Mouse (Mus musculus) urinary bladder, adult 18-20 months (tissue): ENCODE results near the gene Cxcl2.

Experiments used
- DNase-seq, 2 experiments: peaks; one replicate each; pipeline ENCODE4 v3.0.0; 2022; ENCODE audit warnings: low spot score in 2 of 2, mixed read lengths in 2 of 2

Gene Cxcl2

DNA sequence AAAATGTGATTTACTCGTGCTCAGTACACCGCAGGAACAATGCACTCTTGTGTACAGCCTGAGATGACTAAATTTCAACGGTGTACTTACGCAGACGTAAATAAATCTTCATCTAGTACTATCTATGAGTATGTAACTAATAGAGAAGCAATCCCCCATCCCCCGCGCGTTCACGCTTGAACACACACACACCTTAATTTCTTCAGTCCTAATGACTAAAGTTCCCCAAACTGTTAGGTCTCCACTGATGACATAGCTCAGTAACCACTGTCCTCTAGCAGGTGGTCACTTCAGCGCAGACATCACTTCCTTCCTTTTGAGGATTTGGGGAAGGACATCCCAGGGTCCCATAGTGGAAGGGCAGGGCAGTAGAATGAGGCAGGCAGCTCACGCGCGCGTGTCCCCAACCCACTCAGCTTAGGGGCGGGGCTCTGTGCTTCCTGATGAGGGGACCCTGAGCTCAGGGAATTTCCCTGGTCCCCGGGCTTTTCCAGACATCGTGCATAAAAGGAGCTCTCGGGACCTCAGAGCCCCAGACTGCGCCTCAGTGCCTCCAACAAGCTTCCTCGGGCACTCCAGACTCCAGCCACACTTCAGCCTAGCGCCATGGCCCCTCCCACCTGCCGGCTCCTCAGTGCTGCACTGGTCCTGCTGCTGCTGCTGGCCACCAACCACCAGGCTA is at the start of gene Cxcl2:
Gene Cxcl2, plus strand, starts transcription at position 533 of the 682 bp plus-strand sequence.
- peak in 1 of 2 experiments; percentile 16 for DNase-seq

DNA sequence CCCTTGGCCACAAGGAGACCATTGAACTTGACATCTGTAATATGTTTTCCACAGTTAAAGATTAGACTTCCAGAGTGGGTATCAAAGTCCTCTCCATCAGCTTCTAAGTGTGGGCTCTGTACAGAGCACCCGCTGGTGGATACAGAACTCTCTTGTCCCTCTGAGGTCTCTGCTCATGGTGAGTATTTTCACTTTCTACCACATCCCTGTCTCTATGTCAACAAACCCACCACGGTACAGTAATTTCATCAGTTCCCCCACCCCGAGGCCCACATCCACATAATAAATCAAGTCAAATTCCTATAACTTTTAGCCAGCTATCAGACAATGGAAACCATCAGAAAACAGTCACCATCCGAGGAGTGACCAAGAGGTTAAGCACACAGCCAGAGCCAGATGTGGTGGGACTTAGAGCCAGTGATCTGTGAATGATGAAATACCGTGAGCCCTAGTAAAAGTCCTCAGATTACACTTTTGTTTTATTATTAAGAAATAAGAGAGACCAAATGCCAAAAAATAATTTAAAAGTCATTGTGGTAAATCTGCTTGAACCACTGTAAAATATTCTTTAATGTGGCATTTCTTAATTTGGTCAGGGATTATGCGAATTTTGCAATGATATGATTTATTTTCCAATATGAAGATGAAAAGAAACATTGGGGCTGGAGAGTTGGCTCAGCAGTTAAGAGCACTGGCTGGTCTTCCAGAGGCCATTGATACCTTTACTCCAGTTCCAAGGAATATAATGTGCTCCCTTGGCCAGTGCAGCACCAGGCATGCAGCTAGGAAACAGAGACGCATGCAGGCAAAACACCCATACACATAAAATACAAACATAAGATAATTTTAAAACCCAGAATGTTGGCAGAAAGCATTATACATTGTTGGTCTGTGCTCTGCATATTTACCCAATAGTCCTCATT is 48.1 kb upstream of the Cxcl2 start:
- no peak for DNase-seq

DNA sequence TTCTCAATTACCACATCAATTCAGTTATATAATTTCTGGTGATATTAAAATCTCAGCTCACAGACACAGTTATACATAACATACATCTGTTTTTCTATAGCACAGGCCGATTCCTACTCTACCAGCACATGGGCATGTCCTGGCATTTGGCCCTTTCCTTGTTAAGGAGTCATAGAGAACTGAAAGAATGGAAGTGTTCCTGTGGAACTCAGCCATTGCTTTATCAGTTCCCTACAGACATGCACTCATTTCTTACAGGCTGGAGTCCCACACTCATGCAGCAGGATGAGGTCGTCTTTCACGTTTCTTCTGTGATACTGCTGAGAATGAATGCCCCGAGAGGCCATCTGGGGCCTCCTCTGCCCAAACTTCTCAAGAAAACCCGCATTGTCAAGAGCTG is 46.2 kb upstream of the Cxcl2 start:
- DNase-seq: no peak

DNA sequence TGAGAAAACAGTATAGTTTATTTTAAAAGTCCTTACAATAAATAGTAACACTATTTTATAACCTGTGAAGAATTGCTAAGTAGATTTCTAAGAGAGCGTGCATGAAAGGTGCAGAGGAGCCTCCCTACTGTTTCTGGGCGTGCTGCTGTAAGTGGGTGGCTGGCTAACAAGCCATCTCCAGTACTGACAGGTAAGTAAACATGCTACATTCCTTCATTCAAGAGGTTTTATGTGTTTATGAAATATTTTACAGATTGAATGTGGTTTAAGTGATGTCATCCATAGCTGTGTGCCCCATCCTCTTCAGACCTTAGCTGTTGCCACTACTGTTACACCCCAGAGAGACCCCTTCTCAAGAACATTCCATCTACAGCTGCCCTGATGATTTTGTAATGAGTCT is 45.2 kb upstream of the Cxcl2 start:
- no peak for DNase-seq

DNA sequence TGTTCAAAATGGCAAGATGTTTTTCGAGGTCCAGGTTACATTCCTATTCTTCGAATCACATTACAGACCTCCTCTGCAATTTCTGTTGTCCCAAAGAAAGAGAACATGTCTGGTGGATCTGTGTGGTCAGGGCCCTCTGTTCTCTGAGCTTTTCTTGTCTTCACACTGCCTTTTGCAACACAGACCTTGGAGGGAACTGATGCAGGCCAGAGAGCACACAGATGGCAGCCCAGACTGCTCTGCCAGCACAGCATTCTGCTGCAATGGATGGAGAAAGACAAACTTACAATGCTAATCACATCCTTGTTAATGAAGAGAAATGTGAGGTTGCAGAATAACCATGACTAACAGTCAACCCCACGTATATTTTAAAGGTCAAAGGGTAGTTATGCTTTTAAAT is 44.6 kb upstream of the Cxcl2 start:
- no peak for DNase-seq

DNA sequence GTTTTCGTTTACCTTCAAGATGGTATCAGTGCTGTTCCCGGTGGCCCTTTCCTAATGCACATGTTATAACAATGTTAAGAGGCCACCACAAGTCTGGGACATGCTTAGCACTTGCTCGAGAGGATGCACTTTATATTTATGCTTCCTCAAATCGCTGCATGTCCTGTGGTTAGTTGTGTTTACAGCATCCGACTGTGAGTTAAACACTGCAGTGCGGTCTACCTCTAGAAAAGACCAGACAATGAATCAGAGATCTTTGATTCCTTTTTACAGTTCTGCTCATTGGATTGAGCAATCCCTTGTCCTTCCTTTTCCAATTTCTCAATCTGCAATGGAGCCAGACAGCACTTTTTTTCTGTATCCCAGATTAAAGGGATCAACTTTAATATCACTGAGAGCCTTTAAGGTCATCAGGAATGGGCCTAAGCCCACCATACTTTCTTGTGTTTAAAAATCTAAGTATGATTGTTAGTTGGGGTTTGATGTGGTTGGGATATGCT is 41.7 kb upstream of the Cxcl2 start:
- no peak for DNase-seq

DNA sequence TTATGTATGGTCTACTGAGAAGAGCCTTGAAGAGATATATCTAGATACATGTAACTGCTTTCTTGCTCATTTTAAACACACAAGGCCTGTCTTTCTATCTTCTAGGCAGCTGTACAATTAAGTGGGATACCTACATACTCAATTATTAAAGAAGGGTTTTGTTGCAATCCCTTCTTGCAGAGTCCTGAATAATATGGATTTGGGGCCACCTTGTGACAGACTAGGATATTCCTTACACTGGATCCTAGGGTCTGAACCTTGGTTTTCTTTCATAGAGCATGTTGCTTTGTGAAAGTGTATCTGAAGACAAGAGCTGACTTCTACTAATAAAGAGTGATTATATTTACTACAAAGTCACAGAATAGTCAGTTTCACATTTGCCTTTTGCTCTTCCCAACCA is 36.9 kb upstream of the Cxcl2 start:
- DNase-seq: no peak

DNA sequence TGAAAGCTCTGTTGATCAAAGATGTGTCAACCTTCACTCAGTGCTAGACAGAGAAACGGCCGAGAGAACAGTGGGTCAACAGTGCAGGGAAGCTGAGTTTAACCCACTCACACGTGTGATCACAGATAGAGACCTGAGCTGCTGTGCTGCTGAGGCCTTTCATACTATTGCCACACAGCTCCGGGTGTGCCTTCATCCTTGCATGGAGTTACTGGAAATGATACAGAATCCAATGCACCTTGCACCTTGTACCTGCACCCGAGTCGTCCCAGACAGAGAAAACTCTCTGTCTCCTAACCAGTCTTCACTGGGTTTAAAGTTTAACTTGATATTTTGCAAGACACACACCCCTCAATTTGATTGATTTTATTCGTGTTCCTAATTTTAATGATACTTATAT is 31.3 kb upstream of the Cxcl2 start:
- no peak for DNase-seq

DNA sequence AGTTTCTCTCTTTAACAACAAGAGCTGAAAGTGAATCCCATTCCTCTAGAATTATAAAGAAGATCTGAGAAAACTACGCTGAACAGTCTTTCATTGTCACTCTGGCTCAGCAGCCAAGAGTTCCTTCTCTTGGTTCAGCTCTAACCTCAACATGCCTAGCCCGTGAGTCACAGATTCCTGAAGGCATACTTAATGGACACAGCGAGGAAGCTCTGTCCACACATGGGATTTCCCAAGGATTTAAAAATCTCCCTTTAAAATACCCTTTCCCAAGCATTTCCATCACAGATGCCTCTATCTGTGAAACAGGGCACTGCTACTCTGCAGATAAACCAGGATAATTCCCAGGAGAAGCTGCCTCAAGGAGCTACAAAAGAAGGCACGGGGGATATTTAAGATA is 27.6 kb upstream of the Cxcl2 start:
- peak in 1 of 2 experiments; percentile 11 for DNase-seq

DNA sequence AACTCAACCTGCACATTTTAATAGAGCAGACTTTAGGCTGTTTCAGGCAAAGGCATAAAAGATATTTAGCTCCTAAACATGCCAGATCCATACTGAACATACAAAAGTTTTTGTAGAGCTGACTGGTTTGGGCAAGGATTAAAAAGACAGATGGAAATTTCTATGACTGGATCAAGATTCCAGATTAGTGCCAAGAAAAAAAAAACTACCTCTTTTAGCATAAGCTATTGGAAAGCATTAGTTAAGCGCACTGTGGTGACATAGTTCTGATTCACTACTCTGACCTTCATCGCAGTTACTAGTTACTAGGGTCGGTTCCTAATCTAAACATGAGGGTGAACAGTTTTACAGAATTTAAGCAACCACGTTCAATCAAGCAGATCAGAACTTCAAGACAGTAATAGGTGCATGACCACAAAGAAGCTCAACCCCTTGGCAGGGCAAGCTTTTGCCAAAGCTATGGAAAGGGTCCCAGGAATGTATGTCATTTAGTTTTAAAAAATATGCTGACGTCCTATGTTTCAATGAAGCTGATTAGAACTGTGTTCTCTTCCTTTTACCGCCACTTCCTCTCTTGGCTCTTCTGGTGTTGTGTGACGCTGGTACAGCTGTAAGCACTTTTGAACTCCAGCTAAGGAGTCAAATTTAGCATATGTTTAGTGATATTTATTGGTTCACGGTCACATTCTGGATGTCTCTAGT is 27.0 kb upstream of the Cxcl2 start:
- no peak for DNase-seq

DNA sequence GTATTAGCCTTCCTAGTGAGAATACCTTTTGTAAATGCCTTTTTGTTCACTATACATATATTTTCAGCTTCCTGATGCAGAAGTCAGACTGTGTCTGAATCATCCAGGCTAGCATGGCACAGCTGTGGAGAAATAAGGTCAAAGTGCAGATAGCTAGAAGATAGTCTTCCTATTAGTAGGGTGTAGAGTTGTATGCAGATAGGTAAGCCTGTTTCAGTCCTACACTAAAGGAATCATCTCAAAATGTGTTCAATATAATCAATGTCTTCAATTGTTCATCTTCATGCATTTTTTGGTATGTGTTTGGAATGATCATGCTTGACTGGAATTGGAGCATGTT is 26.5 kb upstream of the Cxcl2 start:
- no peak for DNase-seq

DNA sequence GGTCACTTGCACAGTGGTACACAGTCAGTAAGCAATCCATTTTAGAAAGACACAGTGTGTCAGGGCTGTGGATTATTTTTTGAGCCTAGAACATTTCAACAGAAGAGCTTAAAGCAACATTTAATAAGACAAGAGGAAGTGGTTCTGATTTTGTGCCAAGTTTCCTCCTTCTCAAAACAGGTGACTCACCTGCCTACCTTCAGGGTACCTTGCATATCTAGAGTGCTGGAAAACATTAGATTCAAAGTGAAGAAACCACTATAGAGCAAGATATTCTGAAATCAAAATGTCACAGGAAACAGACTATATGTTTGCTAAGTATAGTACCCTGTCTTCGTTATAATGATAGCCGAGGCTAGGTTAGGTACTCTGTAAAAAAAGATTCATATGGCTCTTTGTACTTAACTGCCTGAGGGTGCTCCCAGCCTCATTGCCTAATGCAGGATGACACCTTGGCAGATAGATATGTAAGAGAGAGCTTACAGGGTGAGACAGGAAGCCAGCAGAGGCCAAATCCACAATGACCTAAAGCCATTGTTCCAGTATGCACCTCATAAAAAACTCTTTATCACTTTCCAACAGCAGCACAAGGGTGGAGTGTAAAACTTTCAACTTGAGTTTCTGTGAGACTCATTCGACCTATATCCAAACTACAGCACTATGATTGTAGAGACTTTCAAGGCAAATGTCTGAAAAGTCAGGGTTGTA is 24.2 kb upstream of the Cxcl2 start:
- no peak for DNase-seq

DNA sequence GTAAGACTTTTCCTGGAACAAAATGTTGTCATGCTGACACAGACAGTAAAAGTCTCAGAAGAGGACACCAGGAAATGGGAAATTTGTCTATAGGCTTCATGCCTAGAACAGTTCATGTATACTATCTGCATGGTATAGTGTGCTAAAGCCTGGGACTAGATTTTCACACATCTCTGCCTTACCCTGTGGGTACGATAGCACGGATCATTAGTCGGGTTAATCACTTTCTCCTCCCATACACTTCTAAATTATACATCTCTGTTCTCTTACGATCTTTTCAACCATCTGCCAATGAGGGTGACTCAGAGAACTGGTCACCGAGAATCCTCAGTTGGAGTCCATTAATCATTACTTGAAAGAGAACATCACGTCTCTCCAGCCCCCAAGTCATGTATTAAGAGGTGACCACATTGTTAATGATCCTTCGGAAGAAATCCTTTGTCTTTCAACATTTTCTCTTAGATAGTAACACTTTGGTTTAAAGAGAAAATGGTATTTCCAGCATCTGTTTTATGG is 23.3 kb upstream of the Cxcl2 start:
- DNase-seq: no peak

DNA sequence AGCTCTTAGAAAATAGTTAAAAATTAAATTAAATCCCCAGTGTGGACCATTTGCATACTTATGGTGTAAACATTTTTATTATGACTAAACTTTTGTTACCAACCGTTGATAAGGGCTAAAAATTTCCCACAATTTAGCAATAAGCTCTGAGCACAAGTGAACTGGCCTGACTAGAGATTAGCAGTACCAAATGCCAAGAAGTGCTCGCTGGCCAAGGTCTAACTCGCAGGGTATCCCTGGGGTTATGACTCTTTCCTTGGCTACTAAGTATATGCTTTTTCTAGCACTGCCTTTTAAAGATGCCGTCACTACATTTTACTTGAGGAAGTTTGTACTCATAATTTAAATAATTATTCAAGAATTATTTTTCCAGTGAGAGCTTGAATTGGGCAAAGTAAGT is 22.6 kb upstream of the Cxcl2 start:
- no peak for DNase-seq

DNA sequence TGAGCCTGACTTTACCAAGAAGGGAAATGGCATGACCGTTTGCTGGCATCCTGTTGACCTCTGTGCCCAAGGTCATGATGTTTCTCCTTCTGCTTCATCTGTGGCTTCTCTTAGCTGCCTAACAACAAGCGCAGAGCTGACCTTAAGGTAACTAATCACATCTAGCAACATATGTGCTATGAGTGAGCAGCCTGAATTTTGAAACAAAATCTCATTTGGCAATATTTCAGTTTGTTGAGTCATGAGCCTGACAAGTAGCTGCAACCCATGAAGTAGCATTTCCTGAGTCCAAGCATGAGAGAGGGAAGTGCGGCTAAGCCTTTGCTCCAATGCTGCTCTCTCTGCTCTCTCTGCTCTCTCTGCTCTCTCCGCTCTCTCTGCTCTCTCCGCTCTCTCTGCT is 22.0 kb upstream of the Cxcl2 start:
- no peak for DNase-seq

DNA sequence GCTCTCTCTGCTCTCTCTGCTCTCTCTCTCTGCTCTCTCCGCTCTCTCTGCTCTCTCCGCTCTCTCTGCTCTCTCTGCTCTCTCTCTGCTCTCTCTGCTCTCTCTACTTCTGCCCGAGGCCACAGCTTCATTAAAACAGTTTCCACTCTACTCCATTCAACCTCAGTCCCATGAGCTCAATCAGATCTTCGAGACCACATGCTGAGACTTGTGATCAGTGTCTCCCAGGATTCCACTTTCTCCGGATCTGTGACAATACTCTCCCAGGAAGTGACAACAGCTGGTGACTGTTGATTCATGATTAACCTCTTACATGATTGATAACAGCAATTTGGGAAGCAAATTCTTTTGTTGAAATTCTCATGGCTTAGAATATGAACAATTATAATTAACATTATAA is 21.5 kb upstream of the Cxcl2 start:
- no peak for DNase-seq

DNA sequence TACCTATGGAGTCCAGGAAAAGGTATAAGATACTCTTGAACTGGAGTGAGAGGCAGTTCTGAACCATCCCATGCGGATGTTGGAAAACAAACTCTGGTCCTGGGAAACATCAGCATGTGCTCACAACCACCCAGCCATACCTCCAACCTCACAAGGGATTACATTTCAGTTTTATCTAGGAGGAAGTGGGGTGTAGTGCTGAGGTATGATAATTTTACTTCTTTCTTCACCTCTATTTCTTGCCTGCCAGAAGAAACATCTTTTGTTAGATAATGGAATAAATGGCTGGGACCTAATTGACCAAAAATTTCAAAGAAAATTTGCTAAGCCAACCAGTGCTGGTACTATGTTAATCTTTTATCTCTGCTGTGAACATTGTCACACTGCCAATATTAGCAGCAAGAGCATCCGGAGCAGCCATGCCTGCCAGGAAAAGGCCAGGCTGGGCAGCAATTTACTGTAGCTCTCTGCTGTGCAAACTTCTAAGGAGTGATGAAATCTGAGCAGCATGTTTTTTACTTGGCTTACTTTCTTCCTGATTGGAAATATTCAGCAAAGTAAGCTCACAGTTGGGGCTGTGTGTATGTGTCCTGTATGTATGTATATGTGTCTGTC is 18.9 kb upstream of the Cxcl2 start:
- DNase-seq: no peak

DNA sequence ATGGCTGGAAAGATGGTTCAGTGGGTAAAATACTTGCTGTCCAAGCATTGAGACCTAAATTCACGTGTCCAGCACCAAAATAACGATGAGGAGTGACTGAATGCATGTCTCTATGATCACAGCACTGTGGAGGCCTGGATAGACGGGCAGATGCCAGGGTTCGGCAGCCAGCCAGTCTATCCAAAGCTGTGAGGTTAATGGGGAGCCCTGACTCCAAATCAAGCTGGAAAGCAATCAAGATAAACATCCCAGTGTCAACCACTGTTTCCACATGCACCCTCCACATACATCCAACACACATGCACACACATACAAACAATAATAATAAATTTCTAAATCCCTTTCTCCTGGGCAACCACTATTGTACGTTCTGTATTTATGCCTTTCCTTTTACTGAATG is 15.0 kb upstream of the Cxcl2 start:
- no peak for DNase-seq

DNA sequence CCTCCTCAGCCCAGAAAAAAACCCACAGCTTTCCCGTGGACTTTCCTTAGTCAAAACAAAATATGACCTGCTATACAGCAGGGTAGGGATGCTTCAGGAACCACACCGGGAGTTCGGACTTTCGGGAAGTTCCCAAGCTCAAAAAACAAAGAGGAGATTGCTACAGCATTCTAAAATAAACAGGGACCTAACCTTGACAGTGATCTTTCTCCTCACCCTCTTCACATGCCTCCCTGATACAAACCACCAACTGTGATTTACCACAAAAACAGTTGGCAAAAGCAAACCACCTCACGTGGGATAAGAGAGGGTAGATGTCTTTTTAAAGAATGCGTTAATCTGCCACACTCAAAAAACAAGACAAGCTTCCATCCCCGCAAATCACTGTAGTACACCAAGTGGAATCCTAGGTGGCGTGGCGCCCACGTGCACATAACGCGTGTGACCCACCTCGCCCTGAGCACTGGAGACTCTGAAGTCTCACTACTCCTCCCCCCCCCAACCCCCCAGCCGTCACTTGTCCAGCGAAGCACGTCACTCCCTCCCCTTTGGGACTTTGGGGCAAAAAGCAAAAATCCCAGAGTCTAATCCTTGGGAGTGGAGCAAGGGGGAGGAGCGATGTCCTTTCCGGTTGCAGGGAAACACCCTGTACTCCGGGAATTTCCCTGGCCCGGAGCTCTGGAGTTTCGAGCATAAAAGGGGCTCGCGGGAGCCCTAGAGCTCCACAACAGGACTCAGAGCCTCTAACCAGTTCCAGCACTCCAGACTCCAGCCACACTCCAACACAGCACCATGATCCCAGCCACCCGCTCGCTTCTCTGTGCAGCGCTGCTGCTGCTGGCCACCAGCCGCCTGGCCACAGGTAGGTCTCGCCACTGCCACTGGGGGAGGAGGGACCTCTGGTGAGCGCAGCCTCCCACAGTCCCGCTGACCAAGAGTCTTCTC is 12.9 kb upstream of the Cxcl2 start, which contains the start of gene Cxcl1:
Gene Cxcl1, plus strand, starts transcription at position 723 of the 945 bp plus-strand sequence.
- DNase-seq: peak; percentile 6 to 23

DNA sequence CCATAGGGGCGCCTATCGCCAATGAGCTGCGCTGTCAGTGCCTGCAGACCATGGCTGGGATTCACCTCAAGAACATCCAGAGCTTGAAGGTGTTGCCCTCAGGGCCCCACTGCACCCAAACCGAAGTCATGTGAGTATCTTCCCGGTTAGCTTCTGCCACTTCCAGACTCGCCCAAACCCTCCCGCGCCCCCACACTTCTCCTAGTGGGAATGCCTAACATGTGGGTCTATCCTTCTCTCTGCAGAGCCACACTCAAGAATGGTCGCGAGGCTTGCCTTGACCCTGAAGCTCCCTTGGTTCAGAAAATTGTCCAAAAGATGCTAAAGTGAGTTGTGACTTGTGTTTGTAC is 12.2 kb upstream of the Cxcl2 start:
- no peak for DNase-seq
